Mouse (Mus musculus) forebrain, embryonic 12.5 days (tissue): Measurements from ENCODE around the gene Kcnn1. TPM values are rescaled to one million over a fixed set of nuclear protein-coding genes. Genes with fewer than 3 reads are reported as not detected.
A peak's percentile ranks its signal among the peaks of the same experiment; 100 is the strongest.

Source experiments
- ATAC-seq: fragments of 200-750 bp; cut with Nextera tagmentation; 2 replicates; pipeline ENCODE4 v1.8.0; 2017; ENCODE audit warnings: moderate TSS enrichment; ENCODE audit not compliant: low FRiP score
- H3K27ac ChIP-seq: fragments of 300-500 bp; sonication (generic); 2 replicates; pipeline ENCODE4 v1.5.1; 2016; ENCODE audit warnings: mild to moderate bottlenecking
- H3K27me3 ChIP-seq: fragments of 300-500 bp; sonication (generic); 2 replicates; pipeline ENCODE4 v1.6.1; 2016; ENCODE audit warnings: mild to moderate bottlenecking
- H3K36me3 ChIP-seq: fragments of 300-500 bp; sonication (generic); replicated peaks from 2 replicates; pipeline ENCODE4 v1.6.1; 2016; ENCODE audit warnings: mild to moderate bottlenecking
- H3K4me1 ChIP-seq: fragments of 300-500 bp; sonication (generic); 2 replicates; pipeline ENCODE4 v1.6.1; 2016
- H3K4me2 ChIP-seq: fragments of 300-500 bp; sonication (generic); 2 replicates; pipeline ENCODE4 v1.6.1; 2016; ENCODE audit warnings: mild to moderate bottlenecking, moderate library complexity
- H3K4me3 ChIP-seq: fragments of 300-500 bp; sonication (generic); replicated peaks from 2 replicates; pipeline ENCODE4 v1.5.1; 2016; ENCODE audit warnings: mild to moderate bottlenecking
- H3K9ac ChIP-seq: fragments of 300-500 bp; sonication (generic); 2 replicates; pipeline ENCODE4 v1.6.1; 2016; ENCODE audit warnings: mild to moderate bottlenecking
- H3K9me3 ChIP-seq: fragments of 300-500 bp; sonication (generic); 2 replicates; pipeline ENCODE4 v1.6.1; 2016
- WGBS: fragments of 180-500 bp; shearing (Covaris S2); methylation state at CpG from one replicate; pipeline ENCODE4 v1.1.7; 2016; 5-methylcytosine and 5-hydroxymethylcytosine counted together
- polyA plus RNA-seq: library from polyadenylated mRNA; unstranded; fragments of >200 nt; fragmentation: Nextera tagmentation; extraction: Ambion mirVana; gene quantifications from 2 replicates; pipeline ENCODE4 v1.2.1, GENCODE M21; 2016

Kcnn1 gene
- polyA plus RNA-seq, 1 experiment from 2014 or later = 14.4 TPM

GRCm38 (mm10) chr8:70843941-70844340, 19.1 kb downstream of the Kcnn1 start:
- H3K4me3 ChIP-seq = no peak overlapping the region
- no peak for ATAC-seq
- no peaks in the 10 kb centered on the region for H3K9me3 ChIP-seq
- 86% methylated on average over 8 of the region's 8 CpGs for WGBS
- no peaks in the 10 kb centered on the region; the same call in 1 of the 2 replicates for H3K27me3 ChIP-seq
- H3K4me2 ChIP-seq = no peak overlapping the region
- peaks cover 17% of the 10 kb centered on the region for H3K4me1 ChIP-seq
- no peak overlapping the region for H3K27ac ChIP-seq
- H3K36me3 ChIP-seq = no peaks in the 10 kb centered on the region
- no peak overlapping the region for H3K9ac ChIP-seq

GRCm38 (mm10) chr8:70843214-70843773, 19.8 kb downstream of the Kcnn1 start:
- Histone ChIP-seq H3K27ac (no peak overlapping the region), H3K9me3 (no peaks in the 10 kb centered on the region), H3K4me1 (peaks cover 23% of the 10 kb centered on the region), H3K4me2 (no peak overlapping the region), H3K4me3 (no peak overlapping the region), H3K27me3 (no peaks in the 10 kb centered on the region; the same call in 1 of the 2 replicates), H3K9ac (no peak overlapping the region), H3K36me3 (no peaks in the 10 kb centered on the region)
- no peak for ATAC-seq
- 84% methylated on average over 5 of the region's 5 CpGs for WGBS

GRCm38 (mm10) chr8:70842484-70842883, 20.6 kb downstream of the Kcnn1 start:
- Histone ChIP-seq H3K4me2 (no peak overlapping the region), H3K27ac (no peak overlapping the region), H3K27me3 (no peaks in the 10 kb centered on the region; the same call in 1 of the 2 replicates), H3K9me3 (no peaks in the 10 kb centered on the region), H3K4me3 (no peak overlapping the region), H3K9ac (no peak overlapping the region), H3K36me3 (no peaks in the 10 kb centered on the region), H3K4me1 (peaks cover 24% of the 10 kb centered on the region)
- WGBS = 73% methylated on average over 25 of the region's 25 CpGs
- no peak for ATAC-seq

GRCm38 (mm10) chr8:70841147-70842072, 21.6 kb downstream of the Kcnn1 start:
- Histone ChIP-seq H3K4me3 (no peak overlapping the region), H3K27me3 (no peaks in the 10 kb centered on the region), H3K27ac (no peak overlapping the region), H3K4me2 (no peak overlapping the region; the same call in 1 of the 2 replicates), H3K4me1 (peaks cover 18% of the 10 kb centered on the region), H3K9me3 (no peaks in the 10 kb centered on the region), H3K9ac (no peak overlapping the region), H3K36me3 (no peaks in the 10 kb centered on the region)
- 46% methylated on average over 22 of the region's 22 CpGs for WGBS
- ATAC-seq = 0 out of 2 replicates have a peak, but pooled peaks have one; percentile 2

- Histone ChIP-seq H3K4me3 (no peak overlapping the region), H3K36me3 (no peaks in the 10 kb centered on the region; the same call in 1 of the 2 replicates), H3K27ac (no peak overlapping the region), H3K27me3 (no peaks in the 10 kb centered on the region), H3K9me3 (no peaks in the 10 kb centered on the region), H3K9ac (no peak overlapping the region), H3K4me2 (no peak overlapping the region), H3K4me1 (peaks cover 18% of the 10 kb centered on the region)
- ATAC-seq = no peak
- WGBS = 63% methylated on average over 10 of the region's 10 CpGs
These were observed 22.5 kb downstream of the Kcnn1 start for GRCm38 (mm10) chr8:70840590-70840989.

DNA sequence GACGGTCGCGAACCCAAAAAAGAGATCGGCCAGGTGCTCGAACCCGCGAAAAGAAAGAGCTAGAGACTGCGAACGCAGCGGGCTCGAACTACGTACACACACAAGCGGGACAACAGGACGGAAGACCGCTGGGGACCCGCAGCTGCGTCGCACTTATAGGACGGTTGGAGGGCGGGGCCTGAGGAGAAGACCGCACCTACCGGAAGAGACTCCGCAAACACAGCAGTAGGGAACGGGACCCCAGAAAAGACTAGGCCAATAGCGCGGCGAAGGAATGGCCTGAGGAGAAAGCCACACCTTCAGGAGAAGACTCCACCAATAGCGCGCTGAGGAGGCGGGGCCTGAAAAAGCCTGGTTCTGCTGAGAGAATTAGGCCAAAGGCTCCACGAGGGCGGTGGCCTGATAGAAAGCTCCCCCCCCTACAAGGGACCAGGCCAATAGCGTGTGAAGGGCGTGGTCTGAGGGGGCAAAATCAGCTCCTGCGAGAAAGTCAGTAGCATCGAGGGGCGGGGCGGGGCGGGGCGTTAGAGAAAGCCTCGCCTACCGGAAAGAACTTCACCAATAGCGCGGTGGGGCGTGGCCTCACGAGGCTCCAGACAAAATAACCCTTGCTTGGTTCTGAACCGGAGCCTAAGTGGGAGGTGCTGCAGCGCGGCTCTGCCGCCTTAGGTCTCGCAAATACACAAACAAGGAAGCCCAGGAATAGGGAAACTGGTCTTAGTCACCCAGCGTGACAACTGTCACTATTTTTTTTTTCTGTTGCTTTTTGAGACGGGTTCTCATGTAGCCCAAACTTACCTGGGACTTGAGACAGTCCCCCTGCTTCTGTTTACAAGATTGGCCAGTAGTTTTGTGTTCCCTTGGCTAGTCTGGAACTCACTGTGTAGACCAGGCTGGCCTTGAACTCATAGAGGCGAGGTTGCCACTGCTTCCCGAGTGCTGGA, 23.4 kb downstream of the Kcnn1 start, which contains the start of gene Arrdc2:
Gene Arrdc2 (minus strand): TSS at position 313 of the 944 bp plus-strand sequence.
- Histone ChIP-seq H3K36me3 (no peaks in the 10 kb centered on the region; the same call in 1 of the 2 replicates), H3K4me3 (peak within 1 kb of the TSS; percentile 67), H3K27ac (peak within 1 kb of the TSS; percentile 89), H3K4me2 (peak within 1 kb of the TSS; percentile 83), H3K4me1 (peaks cover 18% of the 10 kb centered on the region), H3K9ac (peak within 1 kb of the TSS; percentile 75), H3K27me3 (no peaks in the 10 kb centered on the region), H3K9me3 (no peaks in the 10 kb centered on the region)
- ATAC-seq = peak; percentile 96
- 2% methylated on average over 55 of the region's 55 CpGs for whole genome bisulfite sequencing

DNA sequence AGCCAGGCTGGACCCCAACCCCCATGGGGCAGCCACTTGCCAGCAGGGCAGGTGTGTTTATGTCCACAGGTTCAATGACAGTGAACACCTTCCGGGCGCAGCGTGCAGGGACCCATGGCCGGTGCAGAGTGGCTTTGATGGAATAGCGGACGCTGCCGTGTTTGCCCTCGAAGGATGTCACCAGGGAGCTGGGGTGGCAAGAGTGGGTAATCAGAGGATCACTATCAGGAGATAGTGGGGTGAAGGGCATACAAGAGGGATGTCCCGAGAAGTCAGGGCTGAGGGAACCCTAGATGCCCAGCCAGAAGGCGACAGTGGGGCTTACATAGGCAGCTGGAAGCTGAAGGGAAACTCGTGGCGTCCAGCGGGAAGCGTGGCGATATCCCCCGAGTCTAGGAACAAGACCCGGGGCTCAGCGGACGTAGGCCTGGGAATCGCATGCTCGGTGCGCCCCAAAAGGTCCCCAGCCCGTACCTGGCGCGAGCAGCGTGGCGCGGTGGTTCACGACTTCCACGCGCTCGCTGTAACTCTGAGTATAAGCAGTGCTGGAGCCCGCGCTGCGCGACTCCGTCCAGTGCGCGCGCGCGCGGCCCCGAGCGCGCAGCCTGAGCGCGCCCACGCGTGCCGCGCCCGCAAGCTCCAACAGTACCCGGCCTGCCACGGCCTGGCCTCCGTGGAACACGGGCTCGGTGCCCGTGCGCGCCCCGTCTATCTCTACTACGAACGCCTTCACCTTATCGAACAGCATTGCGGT, 24.2 kb downstream of the Kcnn1 start:
- peaks cover 3% of the 10 kb centered on the region; the same call in 1 of the 2 replicates for H3K27me3 ChIP-seq
- peak; percentile 53 for ATAC-seq
- peaks cover 18% of the 10 kb centered on the region for H3K4me1 ChIP-seq
- H3K9me3 ChIP-seq = no peaks in the 10 kb centered on the region
- peak overlapping the region; percentile 75 for H3K9ac ChIP-seq
- peak overlapping the region; percentile 83 for H3K4me2 ChIP-seq
- H3K36me3 ChIP-seq = no peaks in the 10 kb centered on the region; the same call in 1 of the 2 replicates
- WGBS = 4% methylated on average over 66 of the region's 66 CpGs
- H3K27ac ChIP-seq = peak overlapping the region; percentile 89
- H3K4me3 ChIP-seq = peak overlapping the region; percentile 67

DNA sequence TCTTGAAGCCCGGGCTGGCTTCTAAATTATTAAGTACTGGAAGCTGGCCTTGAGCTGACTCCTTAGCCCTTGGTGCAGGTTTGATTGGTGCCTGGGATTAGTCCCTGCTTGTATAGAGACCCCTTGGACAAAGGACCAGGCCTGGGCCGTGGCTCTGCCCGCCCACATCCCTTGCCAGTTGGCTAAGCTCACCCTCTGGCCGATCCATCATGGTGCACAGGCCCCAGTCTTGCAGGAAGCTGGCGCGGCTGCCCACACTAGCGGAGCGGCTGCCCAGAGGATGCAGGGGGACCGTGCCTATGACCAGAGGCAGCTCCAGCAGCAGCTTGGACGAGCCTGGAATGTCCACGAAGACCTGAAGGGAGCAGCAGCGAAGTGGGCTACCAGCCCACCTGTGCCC, 26.4 kb downstream of the Kcnn1 start:
- peaks cover 34% of the 10 kb centered on the region for H3K4me1 ChIP-seq
- H3K27ac ChIP-seq = no peak overlapping the region
- 87% methylated on average over 12 of the region's 12 CpGs for WGBS

GRCm38 (mm10) chr8:70834071-70834470, 29.0 kb downstream of the Kcnn1 start:
- Histone ChIP-seq H3K4me3 (no peak overlapping the region), H3K9me3 (no peaks in the 10 kb centered on the region), H3K27ac (no peak overlapping the region), H3K36me3 (no peaks in the 10 kb centered on the region; the same call in 1 of the 2 replicates), H3K4me2 (no peak overlapping the region), H3K9ac (no peak overlapping the region), H3K4me1 (peaks cover 26% of the 10 kb centered on the region), H3K27me3 (peaks cover 6% of the 10 kb centered on the region; the same call in 1 of the 2 replicates)
- 96% methylated on average over 3 of the region's 3 CpGs for WGBS
- ATAC-seq = no peak

More for the DNA sequence above, 26.4 kb downstream of the Kcnn1 start:
- peaks cover 6% of the 10 kb centered on the region; the same call in 1 of the 2 replicates for H3K27me3 ChIP-seq
- ATAC-seq = no peak
- no peak overlapping the region for H3K4me2 ChIP-seq
- no peaks in the 10 kb centered on the region; the same call in 1 of the 2 replicates for H3K36me3 ChIP-seq
- no peak overlapping the region for H3K4me3 ChIP-seq
- H3K9ac ChIP-seq = no peak overlapping the region
- no peaks in the 10 kb centered on the region for H3K9me3 ChIP-seq

DNA sequence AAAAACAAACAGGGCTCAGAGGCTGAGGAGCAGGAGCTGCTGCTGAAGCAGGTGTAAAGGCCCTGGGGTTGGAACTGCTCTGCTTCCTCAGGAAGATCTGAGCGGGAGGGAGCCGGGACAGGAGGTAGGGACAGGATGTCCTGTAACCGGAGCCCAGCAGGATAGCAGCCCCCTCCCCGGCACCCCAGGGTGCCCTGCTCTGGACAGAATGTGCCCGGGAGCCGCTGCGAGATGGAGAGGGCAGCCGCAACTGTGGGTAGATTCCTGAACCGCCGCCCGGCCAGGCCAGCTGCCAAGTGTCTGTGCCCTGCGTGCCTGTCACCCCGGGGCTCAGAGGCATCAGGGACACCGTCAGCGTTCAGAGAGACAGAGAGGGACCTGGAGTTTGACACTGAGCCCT, 29.5 kb downstream of the Kcnn1 start:
- no peak for ATAC-seq
- H3K4me2 ChIP-seq = no peak overlapping the region
- H3K27ac ChIP-seq = no peak overlapping the region
- no peaks in the 10 kb centered on the region for H3K9me3 ChIP-seq
- no peaks in the 10 kb centered on the region; the same call in 1 of the 2 replicates for H3K36me3 ChIP-seq
- H3K9ac ChIP-seq = no peak overlapping the region
- peaks cover 6% of the 10 kb centered on the region; the same call in 1 of the 2 replicates for H3K27me3 ChIP-seq
- H3K4me1 ChIP-seq = peaks cover 21% of the 10 kb centered on the region
- WGBS = 58% methylated on average over 15 of the region's 15 CpGs
- no peak overlapping the region for H3K4me3 ChIP-seq

DNA sequence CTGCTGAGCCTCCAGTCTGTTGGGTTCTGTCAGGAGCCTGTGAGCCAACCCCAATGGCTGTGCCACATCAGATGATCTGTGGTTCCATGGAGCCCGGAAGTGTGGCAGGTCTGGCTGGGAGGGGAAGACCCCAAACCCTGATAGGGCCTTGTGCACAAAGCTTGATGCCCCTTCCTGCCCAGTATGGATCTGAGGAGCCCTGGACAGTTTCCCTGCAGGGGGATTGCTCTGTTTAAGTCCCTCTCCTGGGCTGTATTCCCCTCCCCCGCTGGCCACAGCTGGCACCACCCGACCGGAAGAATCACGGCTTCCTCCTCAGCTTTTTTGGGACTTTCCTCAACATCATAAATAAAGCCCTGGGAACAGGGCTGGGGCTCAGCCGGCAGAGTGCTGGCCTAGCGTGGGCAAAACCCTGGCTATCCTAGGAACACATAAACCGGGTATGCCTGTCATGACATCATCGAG, 30.0 kb downstream of the Kcnn1 start:
- Histone ChIP-seq H3K4me1 (peaks cover 18% of the 10 kb centered on the region), H3K9ac (no peak overlapping the region), H3K4me3 (no peak overlapping the region), H3K27me3 (peaks cover 6% of the 10 kb centered on the region; the same call in 1 of the 2 replicates), H3K36me3 (no peaks in the 10 kb centered on the region; the same call in 1 of the 2 replicates), H3K9me3 (no peaks in the 10 kb centered on the region), H3K4me2 (no peak overlapping the region), H3K27ac (no peak overlapping the region)
- 66% methylated on average over 9 of the region's 9 CpGs for WGBS
- ATAC-seq = no peak
